ENCODE assay signal across 29 mouse cellular contexts in the genomic region with DNA sequence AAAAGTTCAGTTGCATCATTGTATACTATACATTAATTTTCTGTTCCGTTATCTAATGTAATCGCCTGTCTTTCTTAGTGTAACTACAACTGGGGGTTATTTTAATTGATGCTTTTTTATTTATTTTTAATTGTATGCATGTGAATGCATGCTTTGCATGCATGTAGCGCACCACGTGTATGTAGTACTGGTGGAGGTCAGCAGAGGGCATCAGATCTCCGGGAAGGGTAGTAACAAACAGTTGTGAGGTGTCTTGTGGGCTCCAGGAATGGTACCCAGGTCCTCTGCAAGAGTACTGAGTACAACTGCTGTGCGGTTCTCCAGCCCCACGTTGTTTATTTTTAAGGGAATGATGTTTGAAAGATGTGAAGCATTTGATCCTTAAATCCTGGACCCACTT. TPM values are rescaled to one million over a fixed set of nuclear protein-coding genes. Genes with fewer than 3 reads are reported as not detected.
DNase-seq lines count a peak whose midpoint lies in the region; ATAC-seq and TF ChIP-seq lines count a peak whose summit lies in the region.
"Had no signal": no experiment of that assay in that cellular context is flagged by ENCODE, and none has a peak within 500 bp of the region (broad histone marks: within the 10 kb centered on the region; RNA-seq: fewer than 3 reads in every experiment).

No protein-coding gene starts in this region.

- H3K4me3 ChIP-seq in kidney, postnatal 0 days (replicated peaks; ENCODE audit: low read depth, low read length) = no peak overlapping the region
- H3K4me3 ChIP-seq in kidney, embryonic 15.5 days (replicated peaks) = no peak overlapping the region
- H3K4me3 ChIP-seq in midbrain, postnatal 0 days (ENCODE audit: low read depth, low read length) = no peak overlapping the region
- H3K4me3 ChIP-seq in midbrain, embryonic 13.5 days (replicated peaks) = no peak overlapping the region
- no peak overlapping the region for H3K4me3 ChIP-seq in MEL (ENCODE audit: control insufficient read depth in 1 of 2, insufficient read depth in 1 of 2, low read depth in 2 of 2, low read length in 2 of 2)
- no peak overlapping the region for H3K4me3 ChIP-seq in stomach, postnatal 0 days (ENCODE audit: low read depth, low read length)
- H3K4me3 ChIP-seq: embryonic facial prominence, embryonic 13.5 days; erythroblast, embryonic 14.5 days; forebrain, embryonic 13.5 days; heart, embryonic 13.5 days; left cerebral cortex, adult 2 months; limb, embryonic 15.5 days; stomach, embryonic 15.5 days had no signal

- no peak overlapping the region for H3K4me2 ChIP-seq in kidney, postnatal 0 days (ENCODE audit: low read length)
- H3K4me2 ChIP-seq in kidney, embryonic 15.5 days = no peak overlapping the region
- H3K4me2 ChIP-seq in midbrain, postnatal 0 days (ENCODE audit: low read depth, low read length, poor library complexity, severe bottlenecking) = no peak overlapping the region
- H3K4me2 ChIP-seq in midbrain, embryonic 13.5 days (replicated peaks) = no peak overlapping the region
- H3K4me2 ChIP-seq in stomach, postnatal 0 days (replicated peaks; ENCODE audit: low read depth) = no peak overlapping the region
- H3K4me2 ChIP-seq: embryonic facial prominence, embryonic 13.5 days; forebrain, embryonic 13.5 days; heart, embryonic 13.5 days; limb, embryonic 15.5 days; stomach, embryonic 15.5 days had no signal

- peaks cover 25% of the 10 kb centered on the region for H3K36me3 ChIP-seq in kidney, postnatal 0 days (ENCODE audit: insufficient read depth, low read length)
- peaks cover 79% of the 10 kb centered on the region for H3K36me3 ChIP-seq in kidney, embryonic 15.5 days
- peaks cover 51% of the 10 kb centered on the region for H3K36me3 ChIP-seq in midbrain, postnatal 0 days (ENCODE audit: insufficient read depth, low read length)
- peaks cover 75% of the 10 kb centered on the region for H3K36me3 ChIP-seq in midbrain, embryonic 13.5 days
- H3K36me3 ChIP-seq in MEL (ENCODE audit: control insufficient read depth in 1 of 2, insufficient read depth in 2 of 2, low read length in 2 of 2) = peaks cover 0 to 18% of the 10 kb centered on the region in 2 experiments; a peak in 2 of 4 replicates
- no peaks in the 10 kb centered on the region; the same call in none of the 2 replicates for H3K36me3 ChIP-seq in stomach, postnatal 0 days (ENCODE audit: control insufficient read depth, insufficient read depth, low read length)

- no peak for DNase-seq in kidney, postnatal 0 days (ENCODE audit: low spot score)
- no peak for DNase-seq in midbrain, postnatal 0 days (ENCODE audit: low spot score)
- DNase-seq in MEL (ENCODE audit: low read depth, low spot score) = peak; percentile 30
- no peak for DNase-seq in stomach, postnatal 0 days (ENCODE audit: low spot score)
- DNase-seq in urinary bladder, postnatal 36 days (ENCODE audit: low spot score in 2 of 2) = no peak
- DNase-seq: adrenal gland, postnatal 10 days; cerebellum, adult 18-20 months; cerebellum, postnatal 36 days; embryo, embryonic 11 days; gastrocnemius, postnatal 10 days; heart, postnatal 14 days; kidney, adult 8-10 months; kidney, postnatal 36 days; layer of hippocampus, adult 9-11 months; lung, adult 2 months; lung, postnatal 4 days; right cerebral cortex, postnatal 4 days; thymus, adult 18-20 months had no signal

- 96% methylated on average over 7 of the region's 7 CpGs for WGBS in kidney, postnatal 0 days
- WGBS in kidney, embryonic 15.5 days = 97% methylated on average over 7 of the region's 7 CpGs
- WGBS in midbrain, postnatal 0 days = 97% methylated on average over 7 of the region's 7 CpGs
- 93% methylated on average over 7 of the region's 7 CpGs for WGBS in midbrain, embryonic 13.5 days
- 91% methylated on average over 7 of the region's 7 CpGs for WGBS in stomach, postnatal 0 days

- peak; percentile 14; the same call in 1 of the 2 replicates for TF ChIP-seq CTCF in kidney, postnatal 0 days (IDR thresholded peaks at IDR 0.05; ENCODE audit: low read depth)
- peak; percentile 9; the same call in 1 of the 2 replicates for TF ChIP-seq CTCF in midbrain, postnatal 0 days (IDR thresholded peaks at IDR 0.05)
- peak; percentile 26; a peak in 5 of 6 replicates for TF ChIP-seq CTCF in MEL (IDR thresholded peaks at IDR 0.05 in 2 of 3, conservative IDR thresholded peaks at IDR 0.05 in 1 of 3; ENCODE audit: control insufficient read depth in 1 of 3, insufficient read depth in 1 of 3, low read depth in 2 of 3, low read length in 3 of 3, poor library complexity in 1 of 3, severe bottlenecking in 1 of 3)
- TF ChIP-seq CTCF in stomach, postnatal 0 days (IDR thresholded peaks at IDR 0.05; ENCODE audit: low read depth) = peak; percentile 37

- H3K27ac ChIP-seq in kidney, postnatal 0 days = no peak overlapping the region
- no peak overlapping the region for H3K27ac ChIP-seq in kidney, embryonic 15.5 days
- H3K27ac ChIP-seq in midbrain, postnatal 0 days (ENCODE audit: low read depth, low read length) = no peak overlapping the region
- H3K27ac ChIP-seq in midbrain, embryonic 13.5 days = no peak overlapping the region
- no peak overlapping the region for H3K27ac ChIP-seq in MEL (ENCODE audit: control insufficient read depth, low read depth, low read length)
- H3K27ac ChIP-seq in stomach, postnatal 0 days (replicated peaks) = no peak overlapping the region
- H3K27ac ChIP-seq: embryonic facial prominence, embryonic 13.5 days; forebrain, embryonic 13.5 days; heart, embryonic 13.5 days; left cerebral cortex, adult 2 months; limb, embryonic 15.5 days; stomach, embryonic 15.5 days had no signal

- no peaks in the 10 kb centered on the region for H3K27me3 ChIP-seq in kidney, postnatal 0 days (ENCODE audit: insufficient read depth, low read length)
- no peaks in the 10 kb centered on the region for H3K27me3 ChIP-seq in kidney, embryonic 15.5 days
- no peaks in the 10 kb centered on the region for H3K27me3 ChIP-seq in midbrain, postnatal 0 days (ENCODE audit: insufficient read depth, low read length)
- no peaks in the 10 kb centered on the region for H3K27me3 ChIP-seq in midbrain, embryonic 13.5 days
- H3K27me3 ChIP-seq in MEL (ENCODE audit: control insufficient read depth in 1 of 2, insufficient read depth in 2 of 2, low read length in 2 of 2) = no peaks in the 10 kb centered on the region
- H3K27me3 ChIP-seq in stomach, postnatal 0 days (ENCODE audit: control insufficient read depth, insufficient read depth, low read length) = no peaks in the 10 kb centered on the region
- H3K27me3 ChIP-seq: embryonic facial prominence, embryonic 13.5 days; forebrain, embryonic 13.5 days; heart, embryonic 13.5 days; limb, embryonic 15.5 days; stomach, embryonic 15.5 days had no signal

- TF ChIP-seq EP300 in MEL (IDR thresholded peaks at IDR 0.05; ENCODE audit: low read depth in 1 of 2, low read length in 2 of 2) = no peak
- no peak for TF ChIP-seq EP300 in stomach, postnatal 0 days (optimal IDR thresholded peaks at IDR 0.05)

- H3K4me1 ChIP-seq in kidney, postnatal 0 days (replicated peaks; ENCODE audit: insufficient read depth, low read length) = no peaks in the 10 kb centered on the region
- peaks cover 16% of the 10 kb centered on the region for H3K4me1 ChIP-seq in kidney, embryonic 15.5 days
- H3K4me1 ChIP-seq in midbrain, postnatal 0 days (ENCODE audit: insufficient read depth, low read length) = no peaks in the 10 kb centered on the region
- H3K4me1 ChIP-seq in midbrain, embryonic 13.5 days (replicated peaks) = peaks cover 8% of the 10 kb centered on the region
- no peaks in the 10 kb centered on the region; a peak in 1 of 4 replicates for H3K4me1 ChIP-seq in MEL (ENCODE audit: control insufficient read depth in 1 of 2, insufficient read depth in 2 of 2, low read length in 2 of 2)
- H3K4me1 ChIP-seq in stomach, postnatal 0 days (replicated peaks; ENCODE audit: control insufficient read depth, insufficient read depth) = 0 out of 2 replicates have a peak, but pooled peaks cover 5% of the 10 kb centered on the region
- H3K4me1 ChIP-seq: embryonic facial prominence, embryonic 13.5 days had no signal

- ATAC-seq in kidney, postnatal 0 days (replicated peaks; ENCODE audit: low FRiP score, low read depth) = no peak
- ATAC-seq in kidney, embryonic 15.5 days (replicated peaks; ENCODE audit: low FRiP score) = no peak
- no peak for ATAC-seq in midbrain, postnatal 0 days (ENCODE audit: low FRiP score)
- ATAC-seq in midbrain, embryonic 13.5 days = no peak
- ATAC-seq in stomach, postnatal 0 days (ENCODE audit: low FRiP score, low TSS enrichment) = no peak
- ATAC-seq: forebrain, embryonic 13.5 days; midbrain, embryonic 16.5 days had no signal

- H3K9ac ChIP-seq in kidney, postnatal 0 days (ENCODE audit: low read depth, low read length) = no peak overlapping the region
- no peak overlapping the region for H3K9ac ChIP-seq in kidney, embryonic 15.5 days
- H3K9ac ChIP-seq in midbrain, postnatal 0 days (replicated peaks; ENCODE audit: low read length, poor library complexity, severe bottlenecking) = no peak overlapping the region
- H3K9ac ChIP-seq in midbrain, embryonic 13.5 days (replicated peaks) = no peak overlapping the region
- H3K9ac ChIP-seq in MEL (ENCODE audit: control insufficient read depth, low read depth, low read length, poor library complexity, severe bottlenecking) = no peak overlapping the region
- H3K9ac ChIP-seq in stomach, postnatal 0 days (ENCODE audit: low read length) = no peak overlapping the region
- H3K9ac ChIP-seq: embryonic facial prominence, embryonic 13.5 days; forebrain, embryonic 13.5 days; heart, embryonic 13.5 days; limb, embryonic 15.5 days; stomach, embryonic 15.5 days had no signal

- TF ChIP-seq POLR2A in MEL (IDR thresholded peaks at IDR 0.05; ENCODE audit: control insufficient read depth in 1 of 2, insufficient read depth in 1 of 2, low read depth in 1 of 2, low read length in 2 of 2, poor library complexity in 1 of 2) = no peak

- no peak; the same call in 1 of the 2 replicates for TF ChIP-seq RAD21 in MEL (IDR thresholded peaks at IDR 0.05; ENCODE audit: low read depth, low read length)

- no peaks in the 10 kb centered on the region for H3K9me3 ChIP-seq in kidney, postnatal 0 days (replicated peaks; ENCODE audit: low read length)
- H3K9me3 ChIP-seq in kidney, embryonic 15.5 days (replicated peaks) = no peaks in the 10 kb centered on the region
- H3K9me3 ChIP-seq in midbrain, postnatal 0 days (ENCODE audit: low read length) = no peaks in the 10 kb centered on the region
- no peaks in the 10 kb centered on the region for H3K9me3 ChIP-seq in midbrain, embryonic 13.5 days
- no peaks in the 10 kb centered on the region for H3K9me3 ChIP-seq in MEL (replicated peaks; ENCODE audit: insufficient read depth, low read length)
- no peaks in the 10 kb centered on the region for H3K9me3 ChIP-seq in stomach, postnatal 0 days (ENCODE audit: control insufficient read depth, low read length)
- H3K9me3 ChIP-seq: embryonic facial prominence, embryonic 13.5 days; forebrain, embryonic 13.5 days; heart, embryonic 13.5 days; limb, embryonic 15.5 days; stomach, embryonic 15.5 days had no signal

- H3K79me2 ChIP-seq in MEL (ENCODE audit: control insufficient read depth, insufficient read depth, low read length, poor library complexity) = no peaks in the 10 kb centered on the region

RNA-seq across cellular contexts. Expression of a gene that starts 23.1 kb away (rescaled TPM):
- polyA plus RNA-seq in kidney, postnatal 0 days (2015; fragmentation: Nextera tagmentation; extraction: Ambion mirVana) = 28.6 and 31.8 TPM in 2 replicates
- 36.4 and 37.2 TPM in 2 replicates for polyA plus RNA-seq in kidney, embryonic 15.5 days (2015; fragmentation: Nextera tagmentation; extraction: Ambion mirVana)
- total RNA-seq in midbrain, postnatal 0 days (2014; rRNA removed) = 8.1 and 12.0 TPM in 2 replicates
- 34.6 and 36.6 TPM in 2 replicates for polyA plus RNA-seq in midbrain, postnatal 0 days (2015; fragmentation: Nextera tagmentation; extraction: Ambion mirVana)
- polyA plus RNA-seq in midbrain, embryonic 13.5 days (2015; fragmentation: Nextera tagmentation; extraction: Ambion mirVana) = 38.2 TPM in 2 replicates
- 32.0 and 35.2 TPM in 2 replicates for total RNA-seq in MEL (2012; rRNA removed)
- 100 to 1,000 TPM in 1 of 2 experiments, 10 to 100 TPM in 1; 61.4 to 337 TPM for polyA plus RNA-seq in MEL (2012; ENCODE audit: insufficient read depth in 1 of 2, insufficient read length in 2 of 2, low read depth in 1 of 2, low replicate concordance in 2 of 2, missing spikeins in 1 of 2)
- 16.8 and 17.5 TPM in 2 replicates for polyA plus RNA-seq in stomach, postnatal 0 days (2015; fragmentation: Nextera tagmentation; extraction: Ambion mirVana)

RNA-seq across cellular contexts. Expression of a gene that starts 50.7 kb away (rescaled TPM):
- polyA plus RNA-seq in kidney, postnatal 0 days (2015; fragmentation: Nextera tagmentation; extraction: Ambion mirVana) = 74.8 and 86.4 TPM in 2 replicates
- polyA plus RNA-seq in kidney, embryonic 15.5 days (2015; fragmentation: Nextera tagmentation; extraction: Ambion mirVana) = 67.7 and 68.6 TPM in 2 replicates
- 3.8 and 4.9 TPM in 2 replicates for total RNA-seq in midbrain, postnatal 0 days (2014; rRNA removed)
- 5.3 and 5.6 TPM in 2 replicates for polyA plus RNA-seq in midbrain, postnatal 0 days (2015; fragmentation: Nextera tagmentation; extraction: Ambion mirVana)
- 8.5 and 10.2 TPM in 2 replicates for polyA plus RNA-seq in midbrain, embryonic 13.5 days (2015; fragmentation: Nextera tagmentation; extraction: Ambion mirVana)
- total RNA-seq in MEL (2012; rRNA removed) = not detected in 2 replicates
- not detected for polyA plus RNA-seq in MEL (2012; ENCODE audit: insufficient read depth in 1 of 2, insufficient read length in 2 of 2, low read depth in 1 of 2, low replicate concordance in 2 of 2, missing spikeins in 1 of 2)
- 78.5 and 84.9 TPM in 2 replicates for polyA plus RNA-seq in stomach, postnatal 0 days (2015; fragmentation: Nextera tagmentation; extraction: Ambion mirVana)
- total RNA-seq: granulocyte monocyte progenitor cell, adult 5-6 weeks had no signal
